Mouse (Mus musculus) hindbrain, postnatal 0 days (tissue): ENCODE data around the gene Ttll9. TPM values are rescaled to one million over a fixed set of nuclear protein-coding genes. Genes with fewer than 3 reads are reported as not detected.
A peak's percentile ranks its signal among the peaks of the same experiment; 100 is the strongest.

ENCODE experiments used
- ATAC-seq: fragments of 200-750 bp; cut with Nextera tagmentation; 2 replicates; pipeline ENCODE4 v1.8.0; 2017; ENCODE audit warnings: mild to moderate bottlenecking, moderate TSS enrichment, moderate library complexity
- DNase-seq: peaks from one replicate; pipeline ENCODE4 v3.0.0-alpha.2; 2015; ENCODE audit warnings: low spot score
- H3K27ac ChIP-seq: fragments of 300-500 bp; sonication (generic); 2 replicates; pipeline ENCODE4 v1.5.1; 2014; ENCODE audit warnings: mild to moderate bottlenecking
- H3K27me3 ChIP-seq: fragments of 300-500 bp; sonication (generic); 2 replicates; pipeline ENCODE4 v1.6.1; 2014; ENCODE audit warnings: low read length, mixed read lengths; ENCODE audit not compliant: insufficient read depth
- H3K36me3 ChIP-seq: fragments of 300-500 bp; sonication (generic); 2 replicates; pipeline ENCODE4 v1.6.1; 2014; ENCODE audit warnings: low read length, mixed read lengths; ENCODE audit not compliant: insufficient read depth
- H3K4me1 ChIP-seq: fragments of 300-500 bp; sonication (generic); 2 replicates; pipeline ENCODE4 v1.6.1; 2014; ENCODE audit warnings: antibody characterized with exemption, low read length, mixed read lengths; ENCODE audit not compliant: insufficient read depth
- H3K4me2 ChIP-seq: fragments of 300-500 bp; sonication (generic); 2 replicates; pipeline ENCODE4 v1.6.1; 2014; ENCODE audit warnings: low read depth, mild to moderate bottlenecking, low read length, moderate library complexity, mixed read lengths
- H3K4me3 ChIP-seq: fragments of 300-500 bp; sonication (generic); 2 replicates; pipeline ENCODE4 v1.5.1; 2014; ENCODE audit warnings: low read length
- H3K9ac ChIP-seq: fragments of 300-500 bp; sonication (generic); replicated peaks from 2 replicates; pipeline ENCODE4 v1.6.1; 2014; ENCODE audit warnings: mild to moderate bottlenecking, low read length, moderate library complexity, mixed read lengths
- H3K9me3 ChIP-seq: fragments of 300-500 bp; sonication (generic); 2 replicates; pipeline ENCODE4 v1.6.1; 2016; ENCODE audit warnings: low read length, mixed read lengths
- CTCF ChIP-seq: IDR thresholded peaks from 2 replicates; pipeline ENCODE4 v1.5.1; 2016; ENCODE audit warnings: antibody characterized with exemption, control low read depth, low read depth
- WGBS: fragments of 180-500 bp; shearing (Covaris S2); extraction: QIAGEN DNeasy Blood & Tissue Kit; methylation state at CpG from one replicate; pipeline ENCODE4 v1.1.7; 2014; 5-methylcytosine and 5-hydroxymethylcytosine counted together
- polyA plus RNA-seq: library from polyadenylated mRNA; unstranded; fragments of >200 nt; fragmentation: Nextera tagmentation; extraction: Ambion mirVana; gene quantifications from 2 replicates; pipeline ENCODE4 v1.2.1, GENCODE M21; 2015
- total RNA-seq: library from RNA; depleted of rRNA; stranded (reverse); fragments of >200 nt; gene quantifications from 2 replicates; pipeline ENCODE4 v1.2.3, GENCODE M21; 2014

Ttll9 gene
- total and polyA plus RNA-seq, 2 experiments from 2014 or later: 5.9 to 7.3 TPM

DNA sequence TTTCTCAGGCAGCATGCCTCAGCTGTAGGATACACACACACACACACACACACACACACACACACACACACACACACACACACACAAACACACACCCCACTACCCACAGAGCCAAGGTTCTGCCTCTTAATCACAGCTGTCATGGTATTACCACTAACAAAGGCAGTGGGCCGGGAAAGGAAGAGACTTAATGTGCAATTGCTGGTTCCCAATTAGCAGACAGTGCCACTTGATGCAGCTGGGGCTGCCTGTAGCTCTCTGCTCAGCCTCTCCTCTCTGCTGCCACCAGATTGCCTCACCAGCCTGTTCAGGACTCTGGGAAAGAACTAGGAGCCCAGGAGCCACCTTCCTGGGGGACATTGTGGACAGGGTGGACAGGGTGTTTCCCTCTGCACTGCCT, 23.3 kb downstream of the Ttll9 start:
- Histone ChIP-seq H3K9me3 (no peaks in the 10 kb centered on the region), H3K4me3 (no peak overlapping the region), H3K27ac (no peak overlapping the region), H3K36me3 (no peaks in the 10 kb centered on the region), H3K9ac (no peak overlapping the region), H3K27me3 (no peaks in the 10 kb centered on the region), H3K4me1 (no peaks in the 10 kb centered on the region), H3K4me2 (no peak overlapping the region)
- WGBS: 9% methylated on average over 1 of the region's 1 CpGs
- no peak for TF ChIP-seq CTCF
- ATAC-seq (peak; percentile 69), DNase-seq (peak; percentile 46)

DNA sequence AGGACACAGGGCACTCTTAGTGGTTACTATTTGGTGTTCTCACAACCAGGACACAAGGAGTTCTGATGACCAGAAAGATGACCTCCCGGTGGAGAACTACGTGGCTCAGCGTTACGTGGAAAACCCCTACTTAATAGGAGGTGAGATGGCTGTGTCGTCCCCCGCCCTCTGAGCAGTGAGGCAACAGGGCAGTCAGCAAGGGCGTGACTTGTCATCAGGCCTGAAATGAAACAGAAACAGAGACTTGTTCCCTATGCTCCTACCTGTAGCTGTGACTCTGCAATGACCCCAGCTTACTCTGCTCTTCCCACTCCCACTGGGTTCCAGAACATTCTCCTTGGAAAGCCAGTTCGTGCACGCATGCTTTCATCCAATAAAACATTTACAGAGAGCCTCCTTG, 29.2 kb downstream of the Ttll9 start:
- Histone ChIP-seq H3K4me3 (no peak overlapping the region), H3K27me3 (no peaks in the 10 kb centered on the region), H3K27ac (no peak overlapping the region), H3K36me3 (no peaks in the 10 kb centered on the region), H3K4me2 (no peak overlapping the region), H3K9me3 (no peaks in the 10 kb centered on the region), H3K9ac (no peak overlapping the region), H3K4me1 (no peaks in the 10 kb centered on the region)
- ATAC-seq: no peak
- no peak for TF ChIP-seq CTCF
- no peak for DNase-seq
- 91% methylated on average over 9 of the region's 9 CpGs for WGBS

DNA sequence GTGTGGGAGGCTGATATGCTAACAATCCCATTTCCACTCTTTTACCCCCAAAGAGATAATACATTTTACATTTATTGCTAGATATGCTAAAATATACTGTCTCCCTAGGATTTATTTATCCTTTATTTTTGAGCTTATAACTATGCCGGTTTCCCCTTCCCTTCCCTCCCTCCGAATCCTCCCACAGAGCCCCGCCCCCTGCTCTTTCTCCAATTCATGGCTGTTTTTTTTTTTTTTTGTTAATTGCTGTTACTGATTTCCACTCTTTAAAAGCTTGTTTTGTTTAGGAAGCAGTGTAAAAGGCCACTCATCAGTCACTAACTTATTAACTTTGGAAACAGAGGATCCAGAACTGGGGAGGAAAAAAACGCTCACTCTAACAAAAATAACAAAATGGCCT, 34.8 kb downstream of the Ttll9 start:
- TF ChIP-seq CTCF: no peak
- no peak for ATAC-seq
- Histone ChIP-seq H3K9me3 (no peaks in the 10 kb centered on the region), H3K27ac (no peak overlapping the region), H3K4me2 (no peak overlapping the region), H3K9ac (no peak overlapping the region), H3K4me3 (no peak overlapping the region), H3K4me1 (no peaks in the 10 kb centered on the region), H3K36me3 (no peaks in the 10 kb centered on the region), H3K27me3 (no peaks in the 10 kb centered on the region)
- no peak for DNase-seq
- WGBS: 65% methylated on average over 4 of the region's 4 CpGs

DNA sequence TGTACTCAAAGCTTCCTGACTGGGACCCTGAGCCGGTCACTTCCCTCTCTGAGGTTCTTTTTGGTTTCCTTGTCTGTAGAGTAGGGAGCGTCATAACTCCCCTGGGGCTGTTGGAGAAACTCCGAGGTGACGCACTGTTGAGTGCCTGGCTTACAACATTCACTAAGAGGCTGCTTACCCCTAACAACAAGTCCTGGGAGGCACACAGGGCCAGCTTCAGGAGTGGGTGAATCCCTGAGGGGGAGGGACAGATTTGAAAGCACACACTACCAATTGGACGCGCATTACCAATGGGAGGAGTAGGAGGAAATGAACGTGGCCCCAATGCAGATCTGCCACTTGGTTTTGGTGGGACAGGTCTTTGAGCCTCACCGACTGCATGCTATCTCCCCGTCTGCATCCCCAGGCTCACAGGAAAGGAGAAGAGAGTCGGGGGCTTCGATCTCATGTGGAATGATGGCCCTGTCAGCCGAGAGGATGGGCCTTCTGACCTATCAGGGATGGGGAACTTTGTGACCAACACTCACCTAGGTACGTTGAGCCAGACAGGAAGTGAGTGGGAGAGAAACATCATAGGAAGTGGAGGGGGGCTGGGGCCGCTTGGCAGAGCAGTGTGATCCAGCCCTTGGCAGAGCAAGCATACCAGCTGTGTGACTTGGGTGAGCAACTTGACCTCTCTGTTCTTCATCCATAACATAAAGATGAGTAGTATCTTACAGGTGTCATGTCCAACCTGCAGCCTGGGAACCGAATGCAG, 40.4 kb downstream of the Ttll9 start:
- peaks cover 9% of the 10 kb centered on the region for H3K36me3 ChIP-seq
- H3K9ac ChIP-seq: no peak overlapping the region
- H3K4me1 ChIP-seq: no peaks in the 10 kb centered on the region
- WGBS: 87% methylated on average over 15 of the region's 15 CpGs
- H3K9me3 ChIP-seq: no peaks in the 10 kb centered on the region
- no peak for TF ChIP-seq CTCF
- H3K4me2 ChIP-seq: no peak overlapping the region
- DNase-seq (no peak), ATAC-seq (no peak)
- no peak overlapping the region for H3K27ac ChIP-seq
- no peaks in the 10 kb centered on the region for H3K27me3 ChIP-seq
- no peak overlapping the region for H3K4me3 ChIP-seq

DNA sequence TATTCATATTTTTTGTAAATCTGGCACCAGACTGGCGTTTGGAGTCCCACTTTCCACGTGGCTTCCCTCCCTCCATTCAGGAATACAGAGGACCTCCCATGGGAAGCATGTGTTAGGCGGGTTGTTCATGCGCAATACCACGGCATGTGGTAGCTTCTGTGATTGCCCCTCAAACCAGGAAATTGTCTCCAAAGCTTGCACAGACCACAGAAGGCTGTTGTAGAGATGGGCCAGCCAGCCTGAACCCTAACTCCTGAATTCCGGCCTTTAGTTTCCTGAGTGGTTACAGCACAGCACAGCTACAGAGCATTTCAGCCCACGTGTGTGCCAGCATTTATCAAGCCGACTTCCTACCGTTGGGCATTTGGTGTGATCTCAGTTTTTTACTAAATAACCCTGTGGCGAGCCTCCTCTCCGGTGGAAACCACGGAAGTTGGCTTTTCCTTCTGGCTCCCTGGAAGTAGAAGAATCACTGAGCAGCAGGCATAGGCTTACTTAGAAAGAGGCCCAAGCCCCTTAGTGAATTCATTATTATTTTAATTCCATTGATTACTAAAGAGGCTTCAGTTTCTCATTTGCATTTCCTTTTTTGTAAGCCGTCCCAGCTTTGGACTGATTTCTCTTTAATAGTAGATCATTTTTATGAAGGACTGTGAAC, 41.5 kb downstream of the Ttll9 start:
- no peaks in the 10 kb centered on the region for H3K9me3 ChIP-seq
- WGBS: 36% methylated on average over 13 of the region's 13 CpGs
- no peak for TF ChIP-seq CTCF
- peak; percentile 49 for DNase-seq
- H3K36me3 ChIP-seq: peaks cover 16% of the 10 kb centered on the region
- H3K4me1 ChIP-seq: no peaks in the 10 kb centered on the region
- no peak overlapping the region for H3K9ac ChIP-seq
- no peak overlapping the region for H3K27ac ChIP-seq
- no peak for ATAC-seq
- no peak overlapping the region for H3K4me3 ChIP-seq
- no peaks in the 10 kb centered on the region for H3K27me3 ChIP-seq
- H3K4me2 ChIP-seq: no peak overlapping the region

DNA sequence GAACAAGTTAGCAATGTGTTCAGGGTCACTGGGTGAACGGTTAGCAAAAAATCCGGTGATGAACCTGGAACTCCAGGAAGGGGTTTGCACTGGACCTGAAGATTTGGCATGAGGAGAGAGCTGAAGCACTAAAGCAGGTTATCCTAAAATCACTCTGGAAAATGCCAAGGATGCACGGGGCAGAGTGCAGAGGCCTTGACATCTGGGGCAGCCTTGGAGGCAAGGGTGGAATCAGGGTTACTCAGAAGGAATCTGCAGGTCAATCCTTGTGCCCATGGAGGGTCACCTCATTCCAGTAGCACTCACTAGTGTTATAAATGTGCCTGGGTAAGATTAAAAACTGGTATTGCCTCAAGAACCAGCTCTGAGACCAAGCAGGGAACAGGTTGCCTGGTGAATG, 43.7 kb downstream of the Ttll9 start:
- Histone ChIP-seq H3K4me1 (no peaks in the 10 kb centered on the region), H3K27me3 (no peaks in the 10 kb centered on the region), H3K4me2 (no peak overlapping the region), H3K27ac (no peak overlapping the region), H3K36me3 (peaks cover 35% of the 10 kb centered on the region), H3K9ac (no peak overlapping the region), H3K4me3 (no peak overlapping the region), H3K9me3 (no peaks in the 10 kb centered on the region)
- ATAC-seq: no peak
- 90% methylated on average over 3 of the region's 3 CpGs for WGBS
- no peak for TF ChIP-seq CTCF
- no peak for DNase-seq
